Mouse (Mus musculus) adrenal gland, adult 2 months (tissue): ENCODE measurements around the gene Omt2b. TPM values are rescaled to one million over a fixed set of nuclear protein-coding genes. Genes with fewer than 3 reads are reported as not detected.

ENCODE experiments used
- polyA plus RNA-seq: library from polyadenylated mRNA; depleted of rRNA; stranded (reverse); fragments of >200 nt; gene quantifications from 2 replicates; pipeline ENCODE4 v1.2.3, GENCODE M21; 2012; rRNA removed
- total RNA-seq, 2 experiments: library from RNA; stranded (reverse); gene quantifications; 2 replicates each; pipeline ENCODE4 v1.2.3; 2021

The Omt2b gene
- total and polyA plus RNA-seq, 3 experiments = not detected

Other genes with a start within 250 kb of the Omt2b start
- 10 to 100 TPM; 82.7 to 93.8 TPM for gene Fbxo9, start 218.5 kb upstream of the Omt2b start, total RNA-seq
- gene Fbxo9, start 218.5 kb upstream of the Omt2b start, polyA plus RNA-seq = 85.0 and 100 TPM in 2 replicates
- 10 to 100 TPM; 18.7 to 20.1 TPM for gene Ick, start 218.4 kb upstream of the Omt2b start, total RNA-seq
- 14.9 and 16.9 TPM in 2 replicates for gene Ick, start 218.4 kb upstream of the Omt2b start, polyA plus RNA-seq
- 10 to 100 TPM; 48.8 to 52.0 TPM for gene Gsta4, start 144.8 kb upstream of the Omt2b start, total RNA-seq
- 6.9 and 7.7 TPM in 2 replicates for gene Gsta4, start 144.8 kb upstream of the Omt2b start, polyA plus RNA-seq
- 1 to 10 TPM in 1 of 2 experiments, not detected in 1; 1.3 TPM for gene Gsta1, start 96.9 kb upstream of the Omt2b start, total RNA-seq
- gene Gsta1, start 96.9 kb upstream of the Omt2b start, polyA plus RNA-seq = not detected in 2 replicates
- gene Gm3776, start 70.5 kb upstream of the Omt2b start, total RNA-seq = not detected
- not detected in 2 replicates for gene Gm3776, start 70.5 kb upstream of the Omt2b start, polyA plus RNA-seq
- gene Gm10639, start 37.7 kb upstream of the Omt2b start, total RNA-seq = not detected
- not detected in 2 replicates for gene Gm10639, start 37.7 kb upstream of the Omt2b start, polyA plus RNA-seq
- not detected for gene Omt2a, start 12.8 kb upstream of the Omt2b start, total RNA-seq
- not detected in 2 replicates for gene Omt2a, start 12.8 kb upstream of the Omt2b start, polyA plus RNA-seq
- gene Gsta2, start 28.2 kb downstream of the Omt2b start, total RNA-seq = 10 to 100 TPM in 1 of 2 experiments, not detected in 1; 18.6 TPM
- gene Gsta2, start 28.2 kb downstream of the Omt2b start, polyA plus RNA-seq = not detected in 2 replicates
- not detected for gene Dppa5a, start 40.6 kb downstream of the Omt2b start, total RNA-seq
- gene Dppa5a, start 40.6 kb downstream of the Omt2b start, polyA plus RNA-seq = not detected in 2 replicates
- not detected for gene Ooep, start 51.1 kb downstream of the Omt2b start, total RNA-seq
- gene Ooep, start 51.1 kb downstream of the Omt2b start, polyA plus RNA-seq = 0.08 TPM in 1 of 2 replicates, not detected in the other
- gene Ddx43, start 68.2 kb downstream of the Omt2b start, total RNA-seq = not detected
- gene Ddx43, start 68.2 kb downstream of the Omt2b start, polyA plus RNA-seq = 0.06 TPM in 1 of 2 replicates, not detected in the other
- under 1 TPM; 0.52 to 0.73 TPM for gene Cgas, start 115.6 kb downstream of the Omt2b start, total RNA-seq
- 0.49 and 0.67 TPM in 2 replicates for gene Cgas, start 115.6 kb downstream of the Omt2b start, polyA plus RNA-seq
- 10 to 100 TPM; 26.6 to 27.7 TPM for gene Mto1, start 120.6 kb downstream of the Omt2b start, total RNA-seq
- gene Mto1, start 120.6 kb downstream of the Omt2b start, polyA plus RNA-seq = 57.4 and 76.5 TPM in 2 replicates
- gene Gm17324, start 121.2 kb downstream of the Omt2b start, total RNA-seq = not detected
- 0.95 and 1.5 TPM in 2 replicates for gene Gm17324, start 121.2 kb downstream of the Omt2b start, polyA plus RNA-seq
- gene Eef1a1, start 161.6 kb downstream of the Omt2b start, total RNA-seq = 1,000 to 10,000 TPM; 6,873 to 9,883 TPM
- gene Eef1a1, start 161.6 kb downstream of the Omt2b start, polyA plus RNA-seq = 813 and 861 TPM in 2 replicates